Mouse (Mus musculus) ES-E14 (cell line): Measurements from ENCODE around the gene Iqsec1.

Experiments
- CHD2 ChIP-seq: IDR thresholded peaks from 2 replicates; pipeline ENCODE4 v1.6.1; 2014; ENCODE audit warnings: mild to moderate bottlenecking, low read depth, low read length, inconsistent platforms
- HCFC1 ChIP-seq: IDR thresholded peaks from 2 replicates; pipeline ENCODE4 v1.6.1; 2012; ENCODE audit warnings: low read length, inconsistent platforms, borderline replicate concordance; ENCODE audit not compliant: insufficient read depth
- MAFK ChIP-seq: IDR thresholded peaks from 2 replicates; pipeline ENCODE4 v1.6.1; 2014; ENCODE audit warnings: mild to moderate bottlenecking, low read depth, low read length, inconsistent platforms; ENCODE audit not compliant: insufficient read depth
- ZC3H11A ChIP-seq: IDR thresholded peaks from 2 replicates; pipeline ENCODE4 v1.6.1; 2012; ENCODE audit warnings: low read depth, mild to moderate bottlenecking, inconsistent platforms, low read length, borderline replicate concordance
- ZNF384 ChIP-seq: IDR thresholded peaks from 2 replicates; pipeline ENCODE4 v1.6.1; 2012; ENCODE audit warnings: low read depth, low read length, inconsistent platforms

DNA sequence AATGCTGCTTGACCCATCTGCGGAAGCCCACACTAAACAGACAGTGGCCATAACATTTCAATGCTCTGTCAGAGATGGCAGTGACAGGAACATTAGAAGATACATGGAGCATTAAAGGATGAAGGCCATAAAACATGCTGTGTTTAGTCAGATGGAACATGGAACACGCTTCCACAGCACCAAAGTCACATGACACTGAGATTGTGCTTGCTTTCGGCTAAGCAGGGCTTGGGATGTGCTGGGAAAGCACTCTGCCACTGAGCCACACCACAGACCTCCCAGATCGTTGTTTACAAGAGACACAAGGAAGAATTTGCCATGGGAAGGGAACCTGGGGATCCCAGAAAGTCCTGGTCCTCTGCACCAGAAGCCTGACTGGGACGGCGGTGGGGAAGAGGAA is 269.1 kb downstream of the Iqsec1 start:
- TF ChIP-seq MAFK = no peak
- no peak for TF ChIP-seq CHD2
- no peak for TF ChIP-seq ZNF384
- no peak for TF ChIP-seq HCFC1
- TF ChIP-seq ZC3H11A = no peak
